Mouse (Mus musculus): ENCODE data around the gene Sgsm2.

Gene Sgsm2

GRCm38 (mm10) chr11:74880999-74881398 is 15.9 kb downstream of the Sgsm2 start:
- DNase-seq, result no peak

GRCm38 (mm10) chr11:74876801-74877200 is 20.1 kb downstream of the Sgsm2 start:
- DNase-seq, result peak; percentile 75

DNA sequence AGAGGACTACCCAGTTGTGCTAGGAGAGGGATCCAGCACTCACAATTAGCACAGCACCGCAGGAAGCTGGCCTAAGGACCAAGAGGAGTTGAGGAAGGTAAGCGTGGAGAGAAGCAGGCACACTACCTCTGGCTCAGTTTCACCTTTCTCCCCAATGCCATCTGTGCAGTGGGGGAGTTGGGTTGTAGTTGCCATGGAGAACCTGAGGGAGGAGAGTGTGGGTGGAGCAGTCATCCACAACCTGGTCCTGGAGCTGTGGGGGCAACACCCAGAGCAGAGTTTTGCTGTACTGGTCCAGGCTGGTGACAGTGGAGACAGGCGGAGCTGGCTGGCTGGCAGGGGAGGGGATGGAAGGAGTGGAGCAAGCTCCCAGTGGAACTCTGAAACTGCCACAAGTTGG is 22.2 kb downstream of the Sgsm2 start:
- peak; percentile 66 for DNase-seq

- no peak for DNase-seq
Measured at GRCm38 (mm10) chr11:74870991-74871622, 25.8 kb downstream of the Sgsm2 start.

- no peak for DNase-seq
Measured at GRCm38 (mm10) chr11:74870544-74870943, 26.3 kb downstream of the Sgsm2 start.

DNA sequence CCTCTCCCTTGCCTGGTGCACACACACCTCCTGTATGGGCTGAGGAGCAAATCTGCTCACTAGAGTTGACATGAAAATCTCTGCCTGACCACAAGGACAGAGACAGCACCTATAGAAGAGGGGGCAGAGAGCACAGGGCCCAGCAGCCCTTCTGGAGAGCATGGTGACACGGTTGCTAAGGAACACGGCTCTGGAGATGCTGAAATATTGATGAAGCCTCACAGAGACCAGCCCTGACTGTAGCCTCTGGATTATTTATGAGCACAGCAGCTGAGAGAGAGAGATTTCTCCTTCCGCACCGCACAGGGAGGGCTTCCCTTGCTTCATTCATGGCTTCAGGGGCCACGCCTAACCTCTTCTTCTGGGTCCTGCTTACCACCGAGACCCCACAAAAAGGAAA is 27.3 kb downstream of the Sgsm2 start:
- DNase-seq, result no peak

DNA sequence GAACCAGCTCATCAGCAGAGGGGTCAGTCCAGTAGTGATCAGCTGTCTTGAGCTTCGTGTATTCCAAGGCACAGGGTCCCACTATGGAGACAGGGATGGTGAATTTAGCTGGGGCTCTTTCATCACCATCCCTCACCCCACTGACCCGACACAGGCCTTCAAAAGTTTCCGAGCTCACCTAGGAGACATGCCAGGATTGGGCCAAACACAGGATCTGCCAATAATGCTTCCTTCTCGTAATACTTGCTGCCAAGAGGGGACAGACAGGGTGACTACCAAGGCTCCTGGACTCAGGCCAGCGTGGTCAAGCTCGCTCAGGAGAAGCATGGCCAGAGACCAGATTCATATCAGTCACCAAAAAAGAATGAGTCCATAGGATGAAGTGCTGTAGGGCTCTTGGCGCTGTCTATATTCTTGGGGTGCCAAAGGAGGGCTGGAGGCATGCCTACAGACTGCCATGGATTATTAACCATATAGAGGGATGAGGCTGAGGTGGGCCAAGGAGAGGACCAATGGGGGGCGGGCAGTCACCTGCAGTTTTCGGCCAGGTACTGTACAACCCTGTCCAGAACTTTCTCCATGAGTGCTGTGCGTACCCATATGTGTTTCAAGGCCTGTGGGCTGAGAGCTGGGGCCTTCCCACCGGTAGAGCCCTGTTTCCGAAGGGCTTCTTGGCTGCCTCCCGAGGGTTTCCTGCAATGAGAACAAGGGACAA is 28.7 kb downstream of the Sgsm2 start:
- DNase-seq, result peak; percentile 66

- peak; percentile 96 for DNase-seq
Measured at GRCm38 (mm10) chr11:74867181-74867580, 29.7 kb downstream of the Sgsm2 start.

- peak; percentile 93 for DNase-seq
Measured at GRCm38 (mm10) chr11:74866640-74867039, 30.2 kb downstream of the Sgsm2 start.

DNA sequence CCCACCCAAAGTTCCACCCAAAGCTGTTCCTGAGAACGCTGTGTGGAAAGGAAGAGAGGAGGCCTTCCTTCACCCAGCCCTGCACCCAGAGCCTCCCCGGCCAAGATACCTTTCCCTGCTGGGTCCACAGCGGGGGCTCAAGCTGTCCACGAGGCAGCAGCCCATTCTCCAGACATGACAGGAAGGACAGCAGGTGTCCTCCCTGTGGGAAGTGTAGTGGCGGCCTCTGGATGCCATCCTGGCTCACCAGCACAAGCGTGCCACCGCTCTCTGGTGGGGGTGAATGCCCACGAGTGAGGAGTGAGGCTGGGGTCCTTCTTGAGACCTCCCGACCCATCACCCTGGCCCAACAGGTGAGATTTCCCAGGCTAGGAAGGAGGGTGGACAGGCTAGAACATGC is 31.6 kb downstream of the Sgsm2 start:
- no peak for DNase-seq

- DNase-seq, result no peak
Measured at GRCm38 (mm10) chr11:74864421-74864820, 32.4 kb downstream of the Sgsm2 start.

DNA sequence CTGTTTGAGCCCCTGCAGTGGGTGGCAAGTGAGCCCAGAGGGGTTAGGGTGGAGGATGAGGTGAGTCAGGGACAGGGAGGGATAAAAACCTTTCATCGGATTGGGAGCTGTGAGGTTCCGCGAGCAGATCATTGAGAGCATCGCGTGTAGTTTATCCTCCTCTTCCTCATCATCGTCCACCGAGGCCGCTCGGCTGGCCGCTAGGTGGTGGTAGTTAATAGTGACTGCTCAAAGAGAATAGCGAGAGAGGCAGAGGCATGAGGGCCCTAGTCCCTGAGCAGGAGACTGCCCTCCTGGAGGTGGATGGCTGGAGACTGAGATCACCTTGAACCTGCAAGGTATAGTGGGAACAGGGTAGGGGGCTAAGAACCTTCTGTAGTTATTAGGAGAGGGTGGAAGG is 33.4 kb downstream of the Sgsm2 start:
- no peak for DNase-seq

DNA sequence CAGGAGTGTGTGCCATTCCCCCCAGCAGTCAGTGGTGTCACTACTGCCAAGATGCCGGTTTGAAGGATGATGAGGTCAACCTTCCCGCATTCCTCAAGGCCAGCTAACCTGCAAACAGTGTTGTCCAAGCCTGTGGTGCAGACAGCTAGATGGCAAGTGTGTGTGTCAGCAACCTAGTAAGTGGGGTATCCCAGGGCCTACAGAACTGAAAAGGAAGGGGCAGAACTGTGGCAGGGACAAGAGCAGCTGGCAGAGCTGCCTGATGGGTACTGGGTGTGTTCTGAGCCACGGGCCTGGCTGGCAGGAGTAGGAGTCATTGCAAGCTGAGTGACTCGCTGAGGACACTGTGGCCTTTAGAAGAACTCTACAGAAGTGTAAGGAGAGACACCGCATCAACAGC is 34.7 kb downstream of the Sgsm2 start:
- no peak for DNase-seq

DNA sequence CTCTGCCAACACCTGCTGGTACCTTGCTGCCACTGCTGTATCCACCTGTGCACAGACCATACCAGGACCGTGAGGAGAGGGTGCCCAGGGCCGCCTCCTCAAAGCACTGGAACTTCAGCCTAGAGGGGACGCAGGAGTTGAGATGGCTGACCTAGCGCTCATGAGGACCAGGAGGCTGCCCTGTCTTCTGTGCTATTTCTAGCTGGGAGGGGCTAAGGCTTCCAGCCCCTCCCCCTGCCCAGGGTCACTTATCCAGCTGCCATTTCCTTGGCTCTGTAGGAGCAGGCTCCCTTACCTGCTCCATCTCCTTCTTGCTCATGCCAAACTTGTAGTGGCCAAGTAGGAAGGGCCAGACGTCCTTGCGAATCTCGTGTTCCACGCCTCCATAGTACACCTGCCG is 39.1 kb downstream of the Sgsm2 start:
- no peak for DNase-seq

- no peak for DNase-seq
Measured at GRCm38 (mm10) chr11:74850998-74851661, 45.7 kb downstream of the Sgsm2 start.

DNA sequence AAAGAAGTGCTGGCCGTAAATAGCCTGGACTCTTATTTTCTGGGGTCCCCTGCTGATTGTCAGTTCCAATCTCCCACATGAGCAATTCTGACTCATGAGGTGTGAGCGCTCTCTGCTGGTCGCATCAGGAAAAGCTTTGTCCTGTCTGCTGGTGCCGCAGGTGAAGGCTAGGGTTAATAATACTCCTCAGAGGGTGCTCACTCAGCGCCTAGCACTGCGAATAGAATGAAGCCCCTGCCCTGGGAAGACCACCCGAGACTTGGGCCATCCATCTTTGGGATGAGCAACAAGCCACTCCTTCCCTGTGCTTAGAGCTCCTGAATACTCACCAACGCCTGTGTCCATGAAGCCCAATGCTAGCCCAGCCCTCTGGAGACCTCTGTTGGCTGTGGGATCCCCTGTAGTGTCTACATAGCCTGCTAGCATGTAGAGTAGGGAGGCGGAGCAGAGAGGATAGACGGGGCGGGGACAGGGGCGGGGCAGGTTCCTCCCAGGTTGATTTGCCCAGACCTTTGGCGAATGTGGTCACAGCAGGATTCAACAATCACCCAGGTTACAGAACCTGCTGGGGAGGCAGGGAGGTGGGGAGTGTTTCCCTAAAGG is 48.8 kb downstream of the Sgsm2 start:
- peak; percentile 87 for DNase-seq

DNA sequence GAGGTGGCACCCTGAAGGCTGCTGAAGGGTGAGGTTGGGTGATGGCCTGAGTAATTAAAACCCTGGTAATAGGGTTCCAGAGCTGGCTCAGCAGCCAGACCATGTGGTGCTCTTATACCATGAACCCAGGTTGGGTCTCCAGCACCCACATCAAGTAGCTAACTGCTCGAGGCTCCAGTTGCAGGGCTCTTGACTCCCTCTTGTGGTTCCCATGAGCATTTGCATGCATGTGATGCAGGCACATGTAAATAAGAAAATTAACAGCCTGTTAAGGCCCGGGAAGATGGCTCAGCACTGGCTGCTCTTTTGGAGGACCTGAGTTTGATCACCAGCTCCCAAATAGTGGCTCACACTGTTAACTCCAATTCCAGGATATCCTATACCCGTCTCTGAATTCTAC is 51.1 kb downstream of the Sgsm2 start:
- no peak for DNase-seq

- DNase-seq, result no peak
Measured at GRCm38 (mm10) chr11:74843761-74844160, 53.1 kb downstream of the Sgsm2 start.

GRCm38 (mm10) chr11:74843435-74843714 is 53.5 kb downstream of the Sgsm2 start:
- peak; percentile 58 for DNase-seq

GRCm38 (mm10) chr11:74842656-74843434 is 54.0 kb downstream of the Sgsm2 start:
- DNase-seq, result peak; percentile 57

- DNase-seq, result no peak
Measured at GRCm38 (mm10) chr11:74842045-74842444, 54.8 kb downstream of the Sgsm2 start.

DNA sequence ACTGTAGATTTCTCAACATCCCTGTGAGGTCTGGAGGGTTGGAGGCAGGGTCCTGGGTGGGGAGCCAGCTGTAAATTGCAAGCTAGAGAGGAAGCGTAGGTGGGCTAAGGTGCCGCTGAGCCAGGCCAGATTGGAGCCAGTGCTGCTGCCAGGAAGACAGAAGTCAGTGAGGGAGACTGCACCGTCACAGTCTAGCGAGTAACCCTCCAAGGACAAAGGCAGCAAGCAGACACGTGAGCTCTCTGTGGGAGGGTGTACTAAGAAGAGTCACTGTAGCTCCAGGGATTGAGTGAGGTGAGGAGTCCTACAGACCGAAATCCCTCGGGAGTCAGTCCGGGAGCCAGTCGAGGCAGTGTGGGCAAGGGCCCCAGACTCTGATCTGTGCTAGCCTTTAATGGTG is 55.5 kb downstream of the Sgsm2 start:
- peak; percentile 55 for DNase-seq

- DNase-seq, result peak; percentile 50
Measured at GRCm38 (mm10) chr11:74840739-74841138, 56.1 kb downstream of the Sgsm2 start.

All from cerebellum, adult 9-10 months (tissue).